Mouse (Mus musculus) forebrain, embryonic 10.5 days (tissue): Measurements from ENCODE around the gene St6galnac3. TPM values are rescaled to one million over a fixed set of nuclear protein-coding genes. Genes with fewer than 3 reads are reported as not detected.

Experiments used
- DNase-seq: peaks from one replicate; pipeline ENCODE4 v3.0.0-alpha.2; 2017; ENCODE audit warnings: low spot score; ENCODE audit errors: extremely low spot score
- H3K27ac ChIP-seq: fragments of 300-500 bp; sonication (generic); 2 replicates; pipeline ENCODE4 v1.5.1; 2016; ENCODE audit warnings: mild to moderate bottlenecking
- H3K27me3 ChIP-seq: fragments of 300-500 bp; sonication (generic); 2 replicates; pipeline ENCODE4 v1.6.1; 2016; ENCODE audit warnings: mild to moderate bottlenecking; ENCODE audit not compliant: poor library complexity, severe bottlenecking
- H3K36me3 ChIP-seq: fragments of 300-500 bp; sonication (generic); replicated peaks from 2 replicates; pipeline ENCODE4 v1.6.1; 2016; ENCODE audit warnings: mild to moderate bottlenecking, moderate library complexity
- H3K4me1 ChIP-seq: fragments of 300-500 bp; sonication (generic); 2 replicates; pipeline ENCODE4 v1.6.1; 2016
- H3K4me3 ChIP-seq: fragments of 300-500 bp; sonication (generic); 2 replicates; pipeline ENCODE4 v1.5.1; 2016; ENCODE audit warnings: mild to moderate bottlenecking, moderate library complexity
- H3K9me3 ChIP-seq: fragments of 300-500 bp; sonication (generic); 2 replicates; pipeline ENCODE4 v1.6.1; 2016; ENCODE audit warnings: mild to moderate bottlenecking, moderate library complexity
- WGBS: fragments of 180-500 bp; shearing (Covaris S2); methylation state at CpG from one replicate; pipeline ENCODE4 v1.1.7; 2016; 5-methylcytosine and 5-hydroxymethylcytosine counted together
- polyA plus RNA-seq: library from polyadenylated mRNA; unstranded; fragments of >200 nt; fragmentation: Nextera tagmentation; extraction: Ambion mirVana; gene quantifications from 2 replicates; pipeline ENCODE4 v1.2.1, GENCODE M21; 2016

The St6galnac3 gene
- polyA plus RNA-seq, 1 experiment from 2014 or later, result 40.0 TPM

DNA sequence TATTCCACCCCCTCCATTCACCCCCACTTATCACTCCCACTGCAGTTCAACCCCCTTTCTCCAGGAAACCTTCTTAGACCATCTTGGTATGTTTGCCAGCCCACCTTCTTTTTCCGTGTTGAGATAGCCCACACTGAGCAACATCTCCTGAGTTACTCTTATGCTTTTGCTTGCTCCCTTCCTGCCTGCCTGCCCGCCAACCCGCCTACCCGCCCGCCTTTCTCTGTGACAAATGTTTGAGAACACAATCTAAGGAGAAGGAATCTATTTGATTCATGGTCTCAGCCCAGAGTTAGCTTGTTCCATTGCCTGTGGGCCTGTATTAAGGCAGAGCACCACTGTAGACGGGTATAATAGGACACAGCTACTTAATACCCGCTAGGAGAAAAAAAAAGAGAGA lies 531.9 kb downstream of the St6galnac3 start:
- Histone ChIP-seq H3K27me3 (no peaks in the 10 kb centered on the region), H3K9me3 (no peaks in the 10 kb centered on the region), H3K36me3 (no peaks in the 10 kb centered on the region), H3K4me1 (0 out of 2 replicates have a peak, but pooled peaks cover 7% of the 10 kb centered on the region), H3K4me3 (no peak overlapping the region), H3K27ac (no peak overlapping the region)
- 79% methylated on average over 7 of the region's 7 CpGs for WGBS
- DNase-seq, result no peak

- H3K4me1 ChIP-seq, result 0 out of 2 replicates have a peak, but pooled peaks cover 3% of the 10 kb centered on the region
- 85% methylated on average over 2 of the region's 2 CpGs for WGBS
- no peaks in the 10 kb centered on the region for H3K36me3 ChIP-seq
- no peak overlapping the region for H3K4me3 ChIP-seq
- H3K27ac ChIP-seq, result no peak overlapping the region
- H3K9me3 ChIP-seq, result no peaks in the 10 kb centered on the region
- DNase-seq, result no peak
- H3K27me3 ChIP-seq, result no peaks in the 10 kb centered on the region
Observed at GRCm38 (mm10) chr3:153190742-153191141, 534.2 kb downstream of the St6galnac3 start.

GRCm38 (mm10) chr3:153189685-153190467 lies 535.1 kb downstream of the St6galnac3 start:
- Histone ChIP-seq H3K4me3 (no peak overlapping the region), H3K4me1 (0 out of 2 replicates have a peak, but pooled peaks cover 3% of the 10 kb centered on the region), H3K9me3 (no peaks in the 10 kb centered on the region), H3K27me3 (no peaks in the 10 kb centered on the region), H3K36me3 (no peaks in the 10 kb centered on the region), H3K27ac (no peak overlapping the region)
- DNase-seq, result no peak
- WGBS, result 90% methylated on average over 6 of the region's 6 CpGs

GRCm38 (mm10) chr3:153188224-153188623 lies 536.8 kb downstream of the St6galnac3 start:
- Histone ChIP-seq H3K4me3 (no peak overlapping the region), H3K9me3 (no peaks in the 10 kb centered on the region), H3K36me3 (no peaks in the 10 kb centered on the region), H3K4me1 (0 out of 2 replicates have a peak, but pooled peaks cover 2% of the 10 kb centered on the region), H3K27ac (no peak overlapping the region), H3K27me3 (no peaks in the 10 kb centered on the region)
- DNase-seq, result no peak
- WGBS, result 96% methylated on average over 2 of the region's 2 CpGs

DNA sequence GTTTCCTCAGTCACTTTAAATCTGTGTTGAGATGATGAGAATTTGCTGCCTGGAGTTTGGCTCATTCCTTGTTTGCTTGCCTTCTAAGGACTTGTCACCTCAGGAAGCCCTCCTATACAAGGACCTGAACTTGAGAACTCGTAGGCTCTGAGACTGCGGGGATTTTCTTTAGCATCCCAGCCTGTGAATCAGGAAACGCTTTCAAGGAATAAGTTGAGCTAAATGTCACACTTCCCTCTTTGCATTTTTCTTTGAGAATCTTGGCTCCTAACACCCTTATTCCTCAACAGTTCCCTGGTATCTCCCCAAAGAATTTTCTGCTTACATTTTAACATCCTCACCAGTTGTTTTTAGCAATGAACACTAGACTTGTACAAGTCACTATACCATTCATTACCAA lies 539.9 kb downstream of the St6galnac3 start:
- no peaks in the 10 kb centered on the region for H3K27me3 ChIP-seq
- H3K4me1 ChIP-seq, result peaks cover 7% of the 10 kb centered on the region
- no peak for DNase-seq
- H3K36me3 ChIP-seq, result no peaks in the 10 kb centered on the region
- no peak overlapping the region for H3K4me3 ChIP-seq
- H3K27ac ChIP-seq, result no peak overlapping the region
- no peaks in the 10 kb centered on the region for H3K9me3 ChIP-seq
- whole genome bisulfite sequencing, result 89% methylated on average over 3 of the region's 3 CpGs

DNA sequence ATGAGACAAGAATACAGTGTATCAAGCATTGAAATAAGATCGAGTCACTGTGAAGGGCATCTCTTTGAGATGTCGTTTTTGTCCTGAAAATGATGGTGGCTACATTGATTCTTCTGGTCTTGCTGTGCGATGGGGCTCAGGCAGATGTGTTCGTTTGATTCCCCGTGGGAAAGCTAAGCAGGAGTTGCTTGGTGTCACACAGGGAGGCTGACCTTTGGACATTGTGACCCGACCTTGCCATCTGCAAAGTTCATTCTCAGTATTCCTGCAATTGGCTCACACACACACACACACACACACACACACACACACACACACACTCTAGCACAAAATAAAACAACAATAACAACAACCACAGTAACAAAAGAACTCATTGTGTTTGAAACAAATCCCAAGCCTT lies 543.7 kb downstream of the St6galnac3 start:
- DNase-seq, result no peak
- H3K27me3 ChIP-seq, result no peaks in the 10 kb centered on the region
- WGBS, result 46% methylated on average over 6 of the region's 6 CpGs
- no peak overlapping the region for H3K27ac ChIP-seq
- H3K4me3 ChIP-seq, result no peak overlapping the region
- H3K36me3 ChIP-seq, result no peaks in the 10 kb centered on the region
- no peaks in the 10 kb centered on the region for H3K9me3 ChIP-seq
- peaks cover 14% of the 10 kb centered on the region for H3K4me1 ChIP-seq

GRCm38 (mm10) chr3:153176749-153177148 lies 548.2 kb downstream of the St6galnac3 start:
- H3K27me3 ChIP-seq, result no peaks in the 10 kb centered on the region
- no peaks in the 10 kb centered on the region for H3K36me3 ChIP-seq
- peaks cover 15% of the 10 kb centered on the region for H3K4me1 ChIP-seq
- 72% methylated on average over 4 of the region's 4 CpGs for WGBS
- H3K4me3 ChIP-seq, result no peak overlapping the region
- no peak for DNase-seq
- no peak overlapping the region for H3K27ac ChIP-seq
- H3K9me3 ChIP-seq, result no peaks in the 10 kb centered on the region

- H3K9me3 ChIP-seq, result no peaks in the 10 kb centered on the region
- H3K36me3 ChIP-seq, result no peaks in the 10 kb centered on the region
- peaks cover 14% of the 10 kb centered on the region for H3K4me1 ChIP-seq
- no peak overlapping the region for H3K4me3 ChIP-seq
- H3K27me3 ChIP-seq, result no peaks in the 10 kb centered on the region
- H3K27ac ChIP-seq, result no peak overlapping the region
- no peak for DNase-seq
- 54% methylated on average over 6 of the region's 6 CpGs for whole genome bisulfite sequencing
Observed at GRCm38 (mm10) chr3:153176325-153176724, 548.6 kb downstream of the St6galnac3 start.

DNA sequence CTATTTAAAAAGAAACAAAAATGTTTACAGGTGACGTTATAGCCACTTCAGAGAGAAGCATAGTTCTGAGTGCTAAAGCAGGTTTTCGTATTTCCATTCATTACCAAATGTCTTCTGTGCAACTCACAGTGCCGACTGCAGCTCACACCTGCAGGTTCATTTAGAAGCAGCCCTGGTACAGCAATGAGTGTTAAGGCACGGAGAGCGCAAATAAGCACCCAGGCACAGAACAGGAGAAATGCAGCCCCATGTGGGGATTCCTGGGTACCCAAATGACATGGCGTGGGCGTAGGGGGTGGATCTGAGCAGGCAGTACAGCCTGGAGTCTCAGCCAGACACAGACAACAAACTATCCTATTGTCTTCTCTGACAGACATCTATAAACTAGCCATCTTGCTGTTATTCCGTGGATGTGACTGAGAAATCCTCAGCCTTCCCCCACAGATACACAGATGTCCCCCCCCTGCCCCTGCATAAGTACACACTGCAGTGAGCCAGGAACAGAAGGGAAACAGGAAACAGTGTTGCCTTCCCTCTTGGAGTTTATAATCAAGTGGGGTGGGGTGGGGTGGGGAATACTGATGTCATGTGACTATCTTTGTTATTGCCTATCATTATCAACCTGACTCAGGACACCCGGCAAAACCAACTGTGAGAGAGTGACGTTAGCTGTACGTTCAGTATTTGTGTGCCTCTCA lies 550.5 kb downstream of the St6galnac3 start:
- 92% methylated on average over 11 of the region's 11 CpGs for WGBS
- Histone ChIP-seq H3K27ac (no peak overlapping the region), H3K4me1 (peaks cover 8% of the 10 kb centered on the region), H3K36me3 (no peaks in the 10 kb centered on the region), H3K9me3 (no peaks in the 10 kb centered on the region), H3K4me3 (no peak overlapping the region), H3K27me3 (no peaks in the 10 kb centered on the region)
- DNase-seq, result no peak

- no peaks in the 10 kb centered on the region for H3K27me3 ChIP-seq
- DNase-seq, result no peak
- no peaks in the 10 kb centered on the region for H3K36me3 ChIP-seq
- peaks cover 8% of the 10 kb centered on the region for H3K4me1 ChIP-seq
- H3K27ac ChIP-seq, result no peak overlapping the region
- no peaks in the 10 kb centered on the region for H3K9me3 ChIP-seq
- H3K4me3 ChIP-seq, result no peak overlapping the region
- 76% methylated on average over 2 of the region's 2 CpGs for WGBS
Observed at GRCm38 (mm10) chr3:153173567-153173966, 551.4 kb downstream of the St6galnac3 start.

DNA sequence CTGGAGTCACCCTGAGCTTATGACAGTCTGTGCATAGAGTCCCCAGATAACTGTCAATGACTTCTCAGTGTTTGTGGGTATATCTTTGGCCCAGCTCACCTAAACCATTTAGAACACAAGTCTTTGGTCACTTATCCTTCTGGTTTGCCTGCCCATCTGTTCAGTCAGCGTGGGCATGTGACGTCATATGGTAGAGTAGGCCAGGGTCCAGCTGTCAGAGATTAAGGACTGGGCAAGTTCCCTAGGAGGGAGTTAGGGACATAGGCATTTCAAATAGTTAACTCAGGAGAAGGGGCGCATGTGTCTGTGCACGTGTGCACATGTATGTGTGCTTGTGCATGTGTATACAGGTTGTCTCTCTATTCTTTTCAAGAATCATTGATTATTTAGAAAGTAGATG lies 554.8 kb downstream of the St6galnac3 start:
- no peaks in the 10 kb centered on the region for H3K27me3 ChIP-seq
- WGBS, result 95% methylated on average over 4 of the region's 4 CpGs

GRCm38 (mm10) chr3:153169744-153170143 lies 555.2 kb downstream of the St6galnac3 start:
- Histone ChIP-seq H3K36me3 (no peaks in the 10 kb centered on the region), H3K27me3 (no peaks in the 10 kb centered on the region), H3K9me3 (no peaks in the 10 kb centered on the region), H3K4me3 (no peak overlapping the region), H3K27ac (no peak overlapping the region), H3K4me1 (no peaks in the 10 kb centered on the region)
- no peak for DNase-seq
- 95% methylated on average over 11 of the region's 11 CpGs for WGBS

More for the DNA sequence above, 554.8 kb downstream of the St6galnac3 start:
- no peaks in the 10 kb centered on the region for H3K9me3 ChIP-seq
- no peak for DNase-seq
- no peaks in the 10 kb centered on the region for H3K36me3 ChIP-seq
- no peak overlapping the region for H3K27ac ChIP-seq
- no peaks in the 10 kb centered on the region for H3K4me1 ChIP-seq
- H3K4me3 ChIP-seq, result no peak overlapping the region

DNA sequence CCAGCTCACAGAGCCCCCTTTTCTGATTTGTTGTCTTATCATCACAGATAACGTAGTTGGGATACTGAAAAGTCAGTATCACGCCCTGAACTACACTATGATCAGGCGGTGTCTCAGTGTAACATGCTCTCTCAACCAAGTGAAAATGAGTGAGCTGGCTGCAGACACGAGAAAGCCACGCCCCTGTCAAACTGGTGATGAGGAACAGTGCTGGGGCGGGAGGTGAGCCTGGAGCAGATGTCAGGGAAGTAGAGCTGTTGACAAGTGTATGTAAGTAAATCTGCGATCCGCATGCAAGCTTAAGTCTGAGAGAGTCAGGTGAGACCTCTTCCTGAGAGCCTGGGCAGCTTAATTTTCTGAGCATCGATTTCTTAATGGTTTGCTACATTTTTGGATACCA lies 563.3 kb downstream of the St6galnac3 start:
- no peak for DNase-seq
- no peaks in the 10 kb centered on the region for H3K4me1 ChIP-seq
- WGBS, result 81% methylated on average over 9 of the region's 9 CpGs

More for the DNA sequence above, 563.3 kb downstream of the St6galnac3 start:
- no peaks in the 10 kb centered on the region for H3K36me3 ChIP-seq
- no peaks in the 10 kb centered on the region for H3K9me3 ChIP-seq
- no peaks in the 10 kb centered on the region for H3K27me3 ChIP-seq
- no peak overlapping the region for H3K4me3 ChIP-seq
- H3K27ac ChIP-seq, result no peak overlapping the region
